Mouse (Mus musculus) embryo, embryonic 11 days (tissue): ENCODE data around the gene Pdzrn3.
A peak's percentile ranks its signal among the peaks of the same experiment; 100 is the strongest.

ENCODE experiments used
- DNase-seq: peaks from one replicate; pipeline ENCODE4 v3.0.0-alpha.2; 2015

Gene Pdzrn3

GRCm38 (mm10) chr6:101377167-101377934 lies at the start of gene Pdzrn3:
TSS of gene Pdzrn3 (minus strand) at chr6:101377897.
- DNase-seq: peak; percentile 92

GRCm38 (mm10) chr6:101427296-101427695 lies 49.6 kb upstream of the Pdzrn3 start:
- no peak for DNase-seq

DNA sequence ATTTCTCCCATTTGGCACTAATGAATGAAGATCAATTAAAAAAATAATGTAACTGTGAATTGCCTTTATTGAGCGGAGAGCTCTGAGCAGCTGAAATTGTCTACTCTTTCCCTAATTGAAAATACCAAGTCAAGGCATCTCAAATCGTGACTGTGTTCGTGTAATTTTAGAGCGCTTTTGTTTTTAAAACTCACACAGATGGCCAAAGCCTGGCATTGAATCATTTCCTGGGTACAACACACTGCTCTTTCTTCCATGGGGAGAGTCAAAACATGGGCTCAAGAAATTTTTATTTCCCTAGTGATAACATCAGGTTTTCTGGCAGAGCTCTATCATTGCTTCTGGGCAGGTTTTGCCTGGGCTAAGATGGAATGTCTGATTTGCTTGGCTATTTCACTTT lies 48.6 kb upstream of the Pdzrn3 start:
- DNase-seq: no peak

- DNase-seq: no peak
These were observed 44.6 kb upstream of the Pdzrn3 start for GRCm38 (mm10) chr6:101422084-101422954.

- DNase-seq: no peak
These were observed 40.5 kb upstream of the Pdzrn3 start for GRCm38 (mm10) chr6:101418213-101418612.

DNA sequence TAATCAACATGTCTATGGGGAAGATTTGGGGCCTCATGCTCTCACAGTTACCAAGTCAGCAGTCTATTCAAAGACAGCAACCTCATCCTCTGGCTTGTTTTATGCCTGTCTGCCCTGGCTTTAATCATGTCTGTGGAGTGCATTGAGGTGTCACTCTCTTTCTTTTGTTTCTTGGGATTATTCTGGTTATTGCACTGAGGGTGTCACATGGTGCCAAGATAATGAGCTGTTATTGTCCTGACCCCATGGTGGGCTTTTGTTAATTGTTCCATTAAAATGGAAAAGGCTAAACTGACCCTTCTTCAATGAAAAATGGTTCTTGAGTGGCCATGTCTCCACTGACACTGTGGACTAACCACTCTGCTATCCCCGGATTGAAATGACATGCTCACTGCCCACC lies 34.0 kb upstream of the Pdzrn3 start:
- DNase-seq: peak; percentile 22

- peak; percentile 42 for DNase-seq
These were observed 33.4 kb upstream of the Pdzrn3 start for GRCm38 (mm10) chr6:101411064-101411463.

- no peak for DNase-seq
These were observed 19.0 kb upstream of the Pdzrn3 start for GRCm38 (mm10) chr6:101396711-101397110.

- DNase-seq: no peak
These were observed 18.2 kb upstream of the Pdzrn3 start for GRCm38 (mm10) chr6:101395908-101396307.

- DNase-seq: no peak
These were observed 15.1 kb upstream of the Pdzrn3 start for GRCm38 (mm10) chr6:101392801-101393117.

DNA sequence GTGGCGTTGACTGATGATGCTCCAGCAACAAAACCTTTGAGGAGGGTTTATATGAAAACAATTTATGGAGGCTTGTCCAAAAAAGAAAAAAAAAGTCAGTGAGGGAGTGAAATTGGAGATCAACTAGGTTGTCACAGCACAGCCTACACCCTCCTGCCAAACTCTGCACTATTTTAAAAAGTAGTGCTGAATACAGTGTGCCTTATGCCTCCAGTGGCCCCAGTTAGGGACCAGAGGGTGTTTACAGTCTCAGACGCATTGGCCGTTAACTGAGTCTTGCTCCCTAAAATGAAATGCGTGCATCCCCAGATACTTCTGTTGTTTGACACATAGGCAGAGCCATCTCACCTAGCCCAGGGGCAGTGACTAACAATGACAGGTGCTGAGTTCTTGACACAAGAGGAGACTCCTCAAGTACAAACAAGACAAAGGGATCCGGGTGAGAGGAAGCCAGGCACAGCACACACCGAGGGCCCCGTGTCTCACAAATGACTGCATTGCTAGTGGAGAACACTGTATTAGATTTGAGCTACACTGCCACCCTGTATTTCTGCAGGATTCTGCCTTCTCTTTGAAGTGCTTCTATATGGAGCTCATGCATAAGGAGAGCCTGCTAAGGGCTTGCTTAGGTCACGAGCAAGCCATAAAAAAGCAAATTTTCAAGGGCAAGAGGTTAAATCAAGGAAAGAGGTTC lies 14.6 kb upstream of the Pdzrn3 start:
- no peak for DNase-seq

GRCm38 (mm10) chr6:101385490-101385889 lies 7.8 kb upstream of the Pdzrn3 start:
- no peak for DNase-seq

DNA sequence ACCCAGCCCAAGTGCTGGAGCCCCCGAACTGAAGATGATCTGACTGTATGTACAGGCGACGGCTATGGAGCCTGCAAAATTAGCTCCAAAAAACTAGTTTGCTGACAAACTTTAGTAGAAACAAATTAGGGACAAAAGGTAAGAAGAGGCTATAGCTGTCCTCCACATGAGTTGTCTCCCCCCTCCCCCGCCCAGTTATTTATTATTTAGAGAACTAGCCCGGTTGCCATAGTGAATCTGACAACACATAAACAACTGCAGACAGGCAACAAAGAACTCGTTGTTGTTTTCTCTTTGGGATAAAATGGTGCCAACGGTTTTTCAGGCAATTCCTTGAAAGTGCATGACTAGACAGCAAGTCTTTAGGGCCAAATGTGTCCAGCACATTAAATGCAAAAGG lies 7.3 kb upstream of the Pdzrn3 start:
- no peak for DNase-seq

- no peak for DNase-seq
These were observed 6.8 kb upstream of the Pdzrn3 start for GRCm38 (mm10) chr6:101384476-101384875.

GRCm38 (mm10) chr6:101382891-101383290 lies 5.2 kb upstream of the Pdzrn3 start:
- DNase-seq: no peak

DNA sequence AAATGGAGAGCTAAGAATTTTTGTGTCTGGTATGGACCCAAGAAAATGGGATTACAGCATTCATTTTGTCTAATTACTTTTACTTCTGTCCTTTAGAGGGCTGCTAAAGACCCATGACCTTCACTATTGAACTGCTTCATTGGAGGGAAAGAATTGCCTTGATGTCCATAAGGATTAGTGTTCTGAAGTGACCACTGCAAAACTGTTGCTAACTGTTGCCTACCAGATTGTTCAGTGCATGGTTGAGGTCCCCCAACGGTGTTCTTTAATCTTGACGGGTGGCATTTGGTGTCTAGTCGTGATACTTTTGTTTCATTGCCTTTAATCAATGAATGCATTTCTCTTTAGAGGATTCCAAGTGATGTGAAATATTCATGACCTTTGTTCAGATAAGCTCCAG lies 1.8 kb upstream of the Pdzrn3 start:
- DNase-seq: no peak

GRCm38 (mm10) chr6:101377935-101378609 lies 375 bp upstream of the Pdzrn3 start:
- DNase-seq: peak; percentile 95

DNA sequence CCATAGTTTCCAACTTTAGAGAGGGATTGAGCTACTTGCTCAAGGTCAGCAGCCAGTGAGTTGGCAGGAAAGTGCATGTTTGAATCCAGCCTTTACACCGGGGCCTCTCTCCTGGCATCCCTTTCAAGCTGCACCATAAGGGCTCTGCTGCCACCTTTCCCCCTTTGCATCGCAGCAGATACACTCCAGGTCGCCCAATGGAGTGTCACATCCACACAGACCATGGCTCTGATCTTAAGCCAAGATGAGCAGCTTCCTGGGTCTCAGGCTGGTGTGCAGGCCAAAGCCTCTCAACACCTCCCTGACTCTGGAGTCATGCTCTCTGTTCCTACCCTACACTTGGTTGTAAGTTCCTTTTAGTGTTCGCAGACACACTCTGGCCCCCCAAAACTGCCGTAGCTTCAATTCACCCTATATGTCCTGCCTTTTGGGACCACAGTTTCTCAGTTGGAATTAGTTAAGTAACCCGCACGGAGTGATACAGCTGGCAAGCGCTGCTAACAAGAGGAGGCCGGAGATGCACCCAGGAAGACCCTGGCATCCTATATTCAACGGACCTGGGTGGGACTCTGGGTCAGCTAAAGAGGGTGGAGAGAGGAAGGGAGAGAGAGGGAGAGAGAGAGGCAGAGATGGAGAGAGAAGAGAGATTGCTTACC lies 1.1 kb downstream of the Pdzrn3 start:
- DNase-seq: no peak

DNA sequence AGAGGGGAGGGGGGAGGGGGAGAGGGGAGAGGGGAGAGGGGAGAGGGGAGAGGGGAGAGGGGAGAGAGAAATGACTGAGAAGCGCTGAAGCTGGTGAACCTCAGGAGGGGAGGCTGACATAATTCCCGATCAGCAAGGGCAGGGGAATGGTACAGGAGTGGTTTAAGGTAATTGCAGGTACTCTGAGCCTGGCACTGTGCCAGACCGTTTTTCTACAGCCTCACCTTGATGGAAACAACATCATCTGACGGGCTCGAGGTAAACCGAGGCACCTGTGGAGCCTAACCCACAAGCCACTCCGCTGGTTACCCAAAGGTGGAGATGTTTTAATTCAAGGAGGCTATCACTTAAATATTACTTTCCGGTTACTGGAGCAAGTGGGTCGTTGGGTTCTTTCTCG lies 1.6 kb downstream of the Pdzrn3 start:
- no peak for DNase-seq

GRCm38 (mm10) chr6:101374721-101375120 lies 3.0 kb downstream of the Pdzrn3 start:
- peak; percentile 86 for DNase-seq

DNA sequence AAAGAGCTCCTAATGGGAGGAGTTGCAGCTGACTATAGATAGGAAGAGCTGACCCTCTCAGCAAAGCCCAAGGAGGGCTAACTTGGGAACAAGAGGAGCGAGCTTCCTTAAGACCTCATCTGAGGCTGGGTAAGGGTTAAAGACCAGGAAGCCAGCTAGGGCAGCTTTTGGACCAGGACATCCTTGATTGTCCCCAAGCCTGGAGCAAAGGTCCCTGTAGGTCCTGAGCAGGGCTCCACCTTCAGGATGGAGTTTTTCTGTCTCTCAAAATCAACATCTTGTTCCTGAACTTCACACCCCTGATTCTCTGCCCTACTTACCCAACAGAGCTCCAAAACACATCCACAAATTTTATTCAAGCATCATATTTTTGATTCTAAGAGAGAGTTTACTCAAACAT lies 3.5 kb downstream of the Pdzrn3 start:
- no peak for DNase-seq

GRCm38 (mm10) chr6:101372982-101373381 lies 4.7 kb downstream of the Pdzrn3 start:
- no peak for DNase-seq
